Comparison of ENCODE assay signal across 1 mouse cellular context in the genomic region with DNA sequence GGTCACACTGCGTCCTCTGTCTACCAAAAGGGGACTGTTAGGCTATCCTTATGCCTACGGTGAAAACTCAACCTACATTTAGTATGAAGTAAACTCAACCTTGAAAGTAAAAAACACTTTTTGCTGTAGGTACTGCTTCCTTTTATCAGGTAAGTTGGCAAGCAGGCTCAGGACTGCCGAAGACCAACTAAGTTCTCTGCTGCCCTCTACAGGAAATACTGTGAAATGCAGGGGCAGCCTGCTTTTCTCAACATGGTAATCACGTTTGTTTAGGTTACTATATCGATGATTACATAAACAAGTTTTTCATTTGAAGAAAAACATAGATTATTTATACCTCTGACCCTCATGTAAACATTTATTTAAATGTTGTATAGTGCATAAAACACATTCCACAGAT.
TF ChIP-seq lines count a peak whose summit lies in the region.

No protein-coding gene starts in this region.

TF ChIP-seq in C2C12, 6 proteins besides CTCF, POLR2A, EP300 and RAD21:
- no peak for TF ChIP-seq MYOG (IDR thresholded peaks at IDR 0.05; ENCODE audit: control insufficient read depth, extremely low read depth, insufficient read length)
- TF ChIP-seq MYOD1 (IDR thresholded peaks at IDR 0.05; ENCODE audit: control insufficient read depth, insufficient read length, low read depth), result no peak
- no peak for TF ChIP-seq USF1 (IDR thresholded peaks at IDR 0.05; ENCODE audit: low read depth)
- no peak for TF ChIP-seq CEBPB (IDR thresholded peaks at IDR 0.05; ENCODE audit: low read depth)
- no peak for TF ChIP-seq MAX (IDR thresholded peaks at IDR 0.05)
- TF ChIP-seq FOSL1 (IDR thresholded peaks at IDR 0.05; ENCODE audit: insufficient read depth, low read length, poor library complexity, severe bottlenecking), result no peak
